Mouse (Mus musculus) liver, embryonic 14.5 days (tissue): ENCODE measurements around the gene Zfp455.

Experiments used
- CTCF ChIP-seq: IDR thresholded peaks from 2 replicates; pipeline ENCODE4 v1.5.1; 2016; ENCODE audit warnings: antibody characterized with exemption, low read depth, control low read depth
- EP300 ChIP-seq: IDR thresholded peaks from 2 replicates; pipeline ENCODE4 v1.6.1; 2016; ENCODE audit warnings: antibody characterized with exemption, low read depth

DNA sequence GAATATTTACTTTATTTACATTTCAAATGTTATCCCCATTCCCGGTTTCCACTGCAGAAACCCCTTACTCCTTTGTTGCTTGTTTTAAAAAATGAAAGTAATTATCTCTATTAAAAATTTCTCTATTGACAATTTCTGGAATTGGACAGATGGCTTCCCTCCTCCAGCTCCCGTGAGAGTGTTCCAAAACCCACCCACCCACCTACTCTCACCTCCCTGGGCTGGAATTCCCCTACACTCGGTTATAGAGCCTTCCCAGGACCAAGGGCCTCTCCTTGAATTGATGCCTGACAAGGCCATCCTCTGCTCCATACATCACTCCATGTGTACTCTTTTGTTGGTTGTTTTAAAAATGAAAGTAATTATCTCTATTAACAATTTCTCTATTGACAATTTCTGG, 7.3 kb downstream of the Zfp455 start:
- TF ChIP-seq CTCF (no peak), EP300 (no peak)
